Mouse (Mus musculus) heart, postnatal 4 days (tissue): ENCODE results near the gene Kbtbd7. TPM values are rescaled to one million over a fixed set of nuclear protein-coding genes. Genes with fewer than 3 reads are reported as not detected.
"Not testable (repeated sequence)": the region's sequence is repeated elsewhere in the genome, so short reads cannot be mapped to it uniquely, and the experiment has no call there.

ENCODE experiments used
- DNase-seq: peaks from one replicate; pipeline ENCODE4 v3.0.0; 2021
- total RNA-seq, 2 experiments: library from RNA; stranded (reverse); gene quantifications; 2 replicates each; pipeline ENCODE4 v1.2.3; 2021

Kbtbd7 gene
- total RNA-seq, 2 experiments from 2014 or later, result 11.0 to 11.1 TPM

DNA sequence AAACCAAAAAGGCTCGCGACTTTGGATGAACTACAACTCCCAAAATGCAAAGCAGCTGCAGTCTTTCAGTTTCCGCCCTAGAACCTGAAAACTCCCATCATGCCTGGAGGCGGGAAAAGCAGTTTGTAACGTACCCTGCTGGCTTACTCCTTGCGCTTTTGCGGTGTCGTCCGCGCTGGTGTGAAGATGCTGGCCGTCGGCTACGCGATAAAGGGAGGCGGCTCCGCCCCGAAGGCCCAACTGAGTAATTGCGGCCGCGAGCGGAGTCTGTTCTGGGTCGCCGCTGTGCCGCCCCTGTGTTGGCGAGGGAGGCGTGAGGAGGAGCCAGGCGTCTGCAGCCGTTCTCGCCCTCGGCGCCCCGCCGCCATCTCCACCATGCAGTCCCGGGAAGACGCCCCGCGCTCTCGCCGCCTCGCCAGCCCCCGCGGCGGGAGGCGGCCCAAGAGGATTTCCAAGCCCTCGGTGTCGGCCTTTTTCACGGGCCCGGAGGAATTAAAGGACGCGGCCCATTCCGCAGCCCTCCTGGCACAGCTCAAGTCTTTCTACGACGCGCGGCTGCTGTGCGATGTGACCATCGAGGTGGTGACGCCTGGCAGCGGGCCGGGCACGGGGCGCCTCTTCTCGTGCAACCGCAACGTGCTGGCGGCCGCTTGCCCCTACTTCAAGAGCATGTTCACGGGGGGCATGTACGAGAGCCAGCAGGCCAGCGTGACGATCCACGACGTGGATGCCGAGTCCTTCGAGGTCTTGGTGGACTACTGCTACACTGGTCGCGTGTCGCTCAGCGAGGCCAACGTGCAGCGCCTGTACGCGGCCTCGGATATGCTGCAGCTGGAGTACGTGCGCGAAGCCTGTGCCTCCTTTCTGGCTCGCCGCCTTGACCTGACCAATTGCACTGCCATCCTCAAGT, 25.6 kb downstream of the Kbtbd7 start, which contains the start of gene Kbtbd6:
Gene Kbtbd6 (plus strand): TSS at position 155 of the 910 bp plus-strand sequence.
- peak; percentile 80 for DNase-seq

DNA sequence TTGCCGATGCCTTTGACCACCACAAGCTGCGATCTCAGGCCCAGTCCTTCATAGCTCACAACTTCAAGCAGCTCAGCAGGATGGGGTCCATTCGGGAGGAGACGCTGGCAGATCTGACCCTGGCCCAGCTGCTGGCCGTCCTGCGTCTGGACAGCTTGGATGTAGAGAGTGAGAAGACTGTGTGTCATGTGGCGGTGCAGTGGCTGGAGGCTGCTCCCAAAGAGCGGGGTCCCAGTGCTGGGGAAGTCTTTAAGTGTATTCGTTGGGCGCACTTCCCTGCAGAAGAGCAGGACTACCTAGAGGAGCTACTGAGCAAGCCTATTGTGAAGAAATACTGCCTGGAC, 26.3 kb downstream of the Kbtbd7 start:
- DNase-seq, result not testable (repeated sequence)

DNA sequence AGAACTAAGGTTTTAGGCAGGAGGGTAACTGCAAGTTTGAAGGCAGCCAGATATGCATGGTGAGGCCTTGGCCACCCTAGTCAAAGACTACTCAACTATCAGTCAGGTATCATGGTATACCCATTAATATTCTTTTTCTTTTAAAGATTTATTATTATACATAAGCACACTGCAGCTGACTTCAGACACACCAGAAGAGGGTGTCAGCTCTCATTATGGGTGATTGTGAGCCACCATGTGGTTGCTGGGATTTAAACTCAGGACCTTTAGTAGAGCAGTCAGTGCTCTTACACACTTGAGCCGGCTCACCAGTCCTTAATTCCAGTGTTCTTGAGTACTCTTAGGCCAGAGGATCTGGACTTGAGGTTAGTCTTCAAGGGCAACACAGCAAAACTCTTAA, 34.1 kb downstream of the Kbtbd7 start:
- no peak for DNase-seq

DNA sequence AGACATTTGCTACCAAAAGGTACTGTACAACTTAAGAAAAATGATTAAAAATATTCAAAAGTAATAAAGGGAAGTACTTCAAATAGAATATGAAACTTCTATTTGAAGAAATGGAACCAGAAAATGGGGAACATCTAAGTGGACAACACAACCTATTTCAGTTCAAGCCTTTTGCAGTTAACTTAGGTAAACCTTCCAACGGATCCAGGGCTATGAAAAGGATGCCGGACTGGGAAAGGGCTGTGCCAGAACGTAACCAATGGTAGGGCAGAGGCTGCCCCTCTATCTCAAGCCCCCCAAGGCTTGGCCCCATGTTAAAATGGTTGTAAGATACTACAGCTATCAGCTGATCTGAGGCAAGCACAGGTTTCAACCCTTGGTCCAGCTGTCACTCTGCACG, 34.7 kb downstream of the Kbtbd7 start:
- no peak for DNase-seq

DNA sequence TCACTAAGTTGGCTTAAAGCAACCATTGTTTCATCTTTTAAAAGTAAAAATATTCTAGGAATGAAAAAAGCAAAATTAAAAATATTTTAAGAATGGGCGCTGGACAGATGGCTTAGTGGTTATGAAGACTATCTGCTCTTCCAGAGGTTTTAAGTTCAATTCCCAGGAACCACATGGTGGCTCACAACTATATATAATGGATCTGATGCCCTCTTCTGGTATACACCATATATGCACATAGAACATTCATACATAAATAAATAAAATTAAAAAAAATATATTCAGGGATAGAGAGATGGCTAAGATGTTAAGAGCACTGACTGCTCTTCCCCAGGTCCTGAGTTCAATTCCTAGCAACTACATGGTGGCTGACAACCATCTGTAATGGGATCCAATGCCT, 39.3 kb downstream of the Kbtbd7 start:
- no peak for DNase-seq

DNA sequence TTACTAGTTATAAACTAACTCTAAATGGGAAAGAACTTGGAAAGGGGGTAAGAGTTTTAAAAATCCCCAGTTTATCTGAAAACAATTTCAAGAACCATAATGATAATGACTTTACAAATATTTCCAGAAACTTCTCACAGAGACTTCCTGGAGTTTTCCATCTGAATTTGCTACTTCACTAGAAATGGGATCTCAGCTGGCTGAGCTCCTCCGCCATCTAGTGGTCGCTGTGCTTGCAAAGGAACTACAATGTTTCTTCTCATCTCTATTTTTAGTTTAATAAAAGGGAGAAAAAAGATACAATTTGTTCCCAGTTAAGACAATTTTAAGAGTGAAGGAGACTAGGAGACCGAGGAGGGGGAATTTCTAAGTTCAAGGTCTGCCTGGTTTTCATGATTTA, 41.3 kb downstream of the Kbtbd7 start:
- DNase-seq, result peak; percentile 73

DNA sequence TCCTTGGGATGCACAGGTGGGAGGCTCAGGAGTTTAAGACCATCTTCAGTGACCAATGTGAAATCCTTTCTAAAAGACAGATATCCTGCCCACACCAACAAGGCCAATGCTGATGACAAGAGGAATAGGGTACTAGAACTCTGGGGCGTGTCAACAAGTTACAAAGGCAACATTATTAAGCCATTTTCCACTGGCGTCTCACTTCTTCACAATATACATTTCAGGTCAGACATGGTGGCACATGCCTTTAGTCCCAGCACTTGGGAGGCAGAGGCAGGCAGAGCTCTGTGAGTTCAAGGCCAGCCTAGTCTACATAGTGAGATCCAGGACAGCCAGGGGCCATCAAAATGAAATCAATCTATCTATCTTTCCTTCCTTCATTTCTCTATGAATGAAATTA, 47.1 kb downstream of the Kbtbd7 start:
- DNase-seq, result no peak

Other genes starting within 250 kb of the Kbtbd7 start
- gene Zfp957, start 179.1 kb upstream of the Kbtbd7 start, total RNA-seq, result not detected
- gene Rgcc, start 124.9 kb upstream of the Kbtbd7 start, total RNA-seq, result 10 to 100 TPM; 26.6 to 29.1 TPM
- gene Naa16, start 35.7 kb upstream of the Kbtbd7 start, total RNA-seq, result 10 to 100 TPM; 14.9 to 15.0 TPM
- gene Mtrf1, start 28.7 kb upstream of the Kbtbd7 start, total RNA-seq, result 1 to 10 TPM; 4.2 to 4.8 TPM
- gene Kbtbd6, start 25.3 kb downstream of the Kbtbd7 start, total RNA-seq, result 1 to 10 TPM in 1 of 2 experiments, under 1 TPM in 1; 0.95 to 1.5 TPM
- gene Elf1, start 54.7 kb downstream of the Kbtbd7 start, total RNA-seq, result 10 to 100 TPM; 20.3 to 22.5 TPM
- 10 to 100 TPM; 24.7 to 25.8 TPM for gene Wbp4, start 55.0 kb downstream of the Kbtbd7 start, total RNA-seq
- gene Sugt1, start 161.2 kb downstream of the Kbtbd7 start, total RNA-seq, result 100 to 1,000 TPM in 1 of 2 experiments, 10 to 100 TPM in 1; 99.3 to 107 TPM
- gene Cnmd, start 235.7 kb downstream of the Kbtbd7 start, total RNA-seq, result under 1 TPM in 1 of 2 experiments, not detected in 1; 0.43 TPM